Mouse (Mus musculus): Measurements from ENCODE around the gene Aqp12. TPM values are rescaled to one million over a fixed set of nuclear protein-coding genes. Genes with fewer than 3 reads are reported as not detected.

The Aqp12 gene
- total RNA-seq, 2 experiments from 2014 or later: not detected

GRCm38 (mm10) chr1:93014460-93014859, 8.3 kb downstream of the Aqp12 start:
- peak; percentile 67 to 78 for DNase-seq (ENCODE audit: low spot score in 2 of 2)

GRCm38 (mm10) chr1:93015136-93015535, 9.0 kb downstream of the Aqp12 start:
- DNase-seq (ENCODE audit: low spot score in 2 of 2): no peak

DNA sequence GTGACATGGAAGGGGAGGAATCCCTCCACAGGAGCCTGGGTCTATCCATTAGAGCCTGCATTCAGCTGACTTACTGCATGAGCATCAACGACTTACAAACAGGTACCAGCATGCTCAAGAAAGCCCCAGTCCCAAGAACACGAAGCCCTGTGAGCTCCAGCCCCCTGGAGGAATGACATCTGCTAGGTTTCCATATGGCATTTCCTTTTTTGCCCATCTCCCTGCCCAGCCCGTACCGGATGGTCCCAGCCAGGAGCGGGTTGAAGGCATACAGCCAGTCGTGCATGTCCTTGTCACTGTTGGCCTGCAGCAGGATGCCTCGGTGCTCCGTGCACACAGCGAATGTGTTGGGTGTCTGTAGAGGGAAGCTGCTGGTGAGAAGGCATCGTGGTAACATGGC, 12.6 kb downstream of the Aqp12 start:
- DNase-seq (ENCODE audit: low spot score in 2 of 2): no peak

GRCm38 (mm10) chr1:93020602-93021001, 14.5 kb downstream of the Aqp12 start:
- no peak for DNase-seq (ENCODE audit: low spot score in 2 of 2)

GRCm38 (mm10) chr1:93026600-93026999, 20.5 kb downstream of the Aqp12 start:
- no peak for DNase-seq (ENCODE audit: low spot score in 2 of 2)

- no peak for DNase-seq (ENCODE audit: low spot score in 2 of 2)
Observed at GRCm38 (mm10) chr1:93029387-93029786, 23.3 kb downstream of the Aqp12 start.

DNA sequence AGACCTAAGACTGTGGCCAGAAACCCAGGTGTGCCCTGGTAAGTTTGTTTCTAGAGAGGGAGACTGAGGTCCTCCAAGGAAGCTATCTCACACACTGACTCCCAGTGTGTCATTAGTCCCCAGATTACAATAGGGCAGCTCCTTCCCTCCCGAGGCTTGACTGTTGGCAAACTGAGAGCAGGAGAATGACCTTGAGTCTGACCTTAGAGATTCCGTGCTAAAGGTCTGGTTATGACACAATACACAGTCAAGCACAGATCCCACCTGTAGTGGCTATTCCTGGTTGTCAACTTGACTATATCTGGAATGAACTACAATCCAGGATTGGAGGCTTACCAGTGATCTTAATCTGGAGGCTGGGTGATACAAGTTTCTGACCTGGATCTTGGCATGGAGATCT, 23.9 kb downstream of the Aqp12 start:
- DNase-seq (ENCODE audit: low spot score in 2 of 2): no peak

GRCm38 (mm10) chr1:93031199-93031598, 25.1 kb downstream of the Aqp12 start:
- no peak for DNase-seq (ENCODE audit: low spot score in 2 of 2)

DNA sequence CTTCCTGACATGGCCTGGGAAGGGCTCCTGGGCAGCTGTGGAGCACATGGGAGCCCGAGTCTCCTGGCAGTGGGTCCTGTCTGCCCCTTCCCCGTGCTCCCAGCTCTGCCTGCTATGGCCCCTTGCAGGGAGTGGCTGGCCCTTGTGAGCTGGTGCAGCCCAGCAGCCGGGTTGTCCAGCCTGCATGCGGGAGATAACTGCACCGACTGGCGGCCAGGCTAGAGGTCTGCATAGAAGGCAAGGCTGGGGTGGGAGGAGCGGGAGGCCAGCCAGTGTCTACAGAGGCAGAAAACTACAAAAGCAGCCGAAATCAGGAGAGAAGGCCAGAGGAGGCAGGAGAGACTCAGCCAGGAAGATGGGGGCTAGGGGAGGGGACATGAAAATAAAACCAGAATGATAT, 27.9 kb downstream of the Aqp12 start:
- no peak for DNase-seq (ENCODE audit: low spot score in 2 of 2)

GRCm38 (mm10) chr1:93035981-93036380, 29.8 kb downstream of the Aqp12 start:
- DNase-seq (ENCODE audit: low spot score in 2 of 2): no peak

- no peak for DNase-seq (ENCODE audit: low spot score in 2 of 2)
Observed at GRCm38 (mm10) chr1:93046153-93046789, 40.1 kb downstream of the Aqp12 start.

DNA sequence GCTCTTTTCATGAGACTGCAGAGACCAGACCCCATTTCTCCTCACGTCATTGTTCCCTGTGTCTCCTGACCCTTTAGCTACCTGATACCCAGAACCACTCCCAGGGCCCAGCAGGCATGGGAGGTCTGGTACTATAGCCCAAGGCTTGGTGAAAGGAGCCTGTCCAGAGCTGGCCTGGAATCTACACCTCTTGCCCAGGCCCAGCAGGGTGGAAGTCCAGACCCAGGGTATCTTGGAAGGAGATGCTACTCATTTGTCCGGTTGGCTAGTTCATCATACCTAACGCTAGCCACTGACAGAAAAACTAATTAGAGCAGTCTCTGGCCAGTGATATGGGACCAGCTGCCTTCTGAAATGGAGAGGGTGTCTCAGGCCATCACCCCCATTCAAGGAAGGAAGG, 43.9 kb downstream of the Aqp12 start:
- DNase-seq (ENCODE audit: low spot score in 2 of 2): no peak

DNA sequence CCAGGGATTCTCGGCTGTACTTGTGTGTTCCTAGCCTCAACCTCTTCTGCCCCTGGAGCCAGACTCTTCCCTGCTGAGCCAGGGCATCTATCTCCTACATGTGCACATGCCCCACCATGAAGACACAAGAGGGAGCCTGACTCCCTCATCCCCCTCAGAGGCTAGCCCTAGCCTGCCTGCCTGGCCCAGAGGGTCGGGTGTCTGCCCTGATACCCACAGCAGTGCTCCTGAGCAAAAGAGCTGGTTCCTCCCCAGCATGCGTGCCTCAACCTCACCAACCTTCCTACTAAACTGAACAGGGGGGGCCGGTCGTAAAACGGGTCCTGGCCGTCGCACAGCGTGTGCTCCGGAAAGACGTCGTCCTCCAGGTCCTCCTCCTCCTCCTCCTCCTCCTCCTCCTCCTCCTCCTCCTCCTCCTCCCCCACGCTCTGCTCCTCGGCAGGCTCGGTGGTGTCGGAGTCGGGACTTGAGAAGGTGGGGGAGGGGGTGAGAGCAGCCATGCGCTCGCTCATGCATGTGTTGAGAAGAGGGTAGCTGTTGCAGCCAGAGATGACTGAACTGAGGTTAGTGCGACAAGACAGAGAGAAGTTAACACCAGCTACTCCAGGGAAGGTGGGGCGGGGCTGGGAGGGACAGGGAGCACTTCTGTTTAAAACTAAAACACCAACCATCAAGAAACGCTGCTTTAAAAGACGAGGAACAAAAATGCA, 45.1 kb downstream of the Aqp12 start:
- DNase-seq (ENCODE audit: low spot score in 2 of 2): no peak

Other genes with a start within 250 kb of the Aqp12 start
- gene Gpc1, start 174.7 kb upstream of the Aqp12 start, total RNA-seq (2021): 100 to 1,000 TPM; 238 to 250 TPM
- under 1 TPM; 0.52 to 0.70 TPM for gene Ankmy1, start 103.4 kb upstream of the Aqp12 start, total RNA-seq (2021)
- gene Dusp28, start 99.4 kb upstream of the Aqp12 start, total RNA-seq (2021): 10 to 100 TPM; 22.2 to 23.1 TPM
- 10 to 100 TPM; 63.6 to 65.5 TPM for gene Rnpepl1, start 95.6 kb upstream of the Aqp12 start, total RNA-seq (2021)
- 10 to 100 TPM; 12.6 to 13.8 TPM for gene Capn10, start 72.0 kb upstream of the Aqp12 start, total RNA-seq (2021)
- gene Gpr35, start 55.5 kb upstream of the Aqp12 start, total RNA-seq (2021): under 1 TPM; 0.13 to 0.66 TPM
- 1 to 10 TPM; 6.3 to 6.9 TPM for gene Kif1a, start 95.6 kb downstream of the Aqp12 start, total RNA-seq (2021)
- under 1 TPM in 1 of 2 experiments, not detected in 1; 0.78 TPM for gene Agxt, start 128.9 kb downstream of the Aqp12 start, total RNA-seq (2021)
- not detected for gene 2310007B03Rik, start 154.6 kb downstream of the Aqp12 start, total RNA-seq (2021)
- gene Crocc2, start 162.4 kb downstream of the Aqp12 start, total RNA-seq (2021): not detected
- gene Sned1, start 229.5 kb downstream of the Aqp12 start, total RNA-seq (2021): 1 to 10 TPM; 6.3 to 9.1 TPM

All from gastrocnemius, postnatal 4 days (tissue).